Mouse (Mus musculus) naive thymus-derived CD4-positive, alpha-beta T cell, adult 2 months (primary cell): ENCODE measurements at regions not wholly inside any gene's neighbourhood (a gene's known extent, or its start where the extent isn't known, plus 50 kb on each side); places are given as distances from the start of the nearest gene placed in this dataset.

Source experiments
- DNase-seq: peaks from one replicate; pipeline ENCODE4 v3.0.0-alpha.2; 2011; ENCODE audit warnings: low read depth

DNA sequence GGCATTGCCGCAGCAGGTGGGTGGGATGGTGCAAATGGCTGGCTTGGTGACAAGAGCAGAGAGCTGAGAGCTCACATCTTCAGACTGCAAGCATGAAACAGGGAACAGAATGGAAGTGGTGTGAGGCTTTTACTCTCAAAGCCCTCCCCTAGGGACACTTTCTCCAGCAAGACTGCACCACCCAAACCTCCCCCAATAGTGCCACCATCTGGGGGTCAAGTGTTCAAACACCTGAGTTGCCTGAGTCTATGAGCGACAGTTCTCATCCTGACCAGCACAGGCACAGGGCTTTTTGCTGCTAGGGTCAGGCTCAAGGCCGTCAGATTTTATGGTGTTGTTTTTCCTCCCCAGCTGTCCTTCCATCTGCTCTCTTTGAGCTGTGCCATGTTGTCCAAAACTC, 337.9 kb upstream of the Eif4g2 start:
- no peak for DNase-seq

DNA sequence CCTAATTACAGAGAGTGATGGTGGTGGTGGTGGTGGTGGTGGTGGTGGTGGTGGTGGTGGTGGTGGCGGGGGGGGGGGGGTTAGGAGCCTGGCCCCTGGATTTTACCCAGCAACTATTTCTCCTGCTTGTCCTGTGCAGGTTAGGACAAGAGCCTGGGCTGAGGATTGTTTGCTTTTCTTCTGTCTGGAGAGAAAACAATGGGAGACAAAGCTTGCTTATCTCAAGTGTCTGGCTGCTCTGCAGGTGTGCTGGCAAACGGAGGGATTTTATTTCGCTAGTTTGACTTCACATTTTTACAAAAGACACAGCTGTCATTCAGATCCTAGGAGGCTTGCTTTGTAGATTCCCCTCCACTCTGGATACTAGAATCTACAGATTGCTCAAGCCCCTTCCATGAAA, 334.9 kb upstream of the Eif4g2 start:
- no peak for DNase-seq

GRCm38 (mm10) chr7:111416061-111416460, 333.2 kb upstream of the Eif4g2 start:
- DNase-seq, result no peak

- no peak for DNase-seq
These were observed 330.9 kb upstream of the Eif4g2 start for GRCm38 (mm10) chr7:111413745-111414144.

DNA sequence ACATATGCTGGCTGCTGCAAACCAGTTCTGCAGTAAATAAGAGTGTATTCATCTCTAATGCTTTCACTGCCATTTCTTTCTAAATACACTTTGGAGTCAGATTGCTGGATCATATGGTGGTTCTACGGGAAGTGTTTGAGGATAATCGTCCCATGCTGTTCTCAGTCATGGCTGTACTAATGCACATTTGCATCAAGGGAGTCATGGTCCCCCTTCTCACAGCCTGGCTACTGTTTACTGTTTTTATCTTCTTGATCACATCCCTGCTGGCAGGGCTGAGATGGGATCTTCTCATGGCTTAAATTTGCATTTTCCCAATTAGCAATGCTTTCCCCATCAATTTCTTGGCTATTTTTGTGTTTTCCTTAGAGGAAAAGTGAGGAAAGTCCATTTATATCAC, 330.1 kb upstream of the Eif4g2 start:
- no peak for DNase-seq

GRCm38 (mm10) chr7:111411386-111411960, 328.6 kb upstream of the Eif4g2 start:
- DNase-seq, result no peak

- no peak for DNase-seq
These were observed 313.1 kb upstream of the Eif4g2 start for GRCm38 (mm10) chr7:111395972-111396371.

- no peak for DNase-seq
These were observed 312.3 kb upstream of the Eif4g2 start for GRCm38 (mm10) chr7:111395111-111395510.

DNA sequence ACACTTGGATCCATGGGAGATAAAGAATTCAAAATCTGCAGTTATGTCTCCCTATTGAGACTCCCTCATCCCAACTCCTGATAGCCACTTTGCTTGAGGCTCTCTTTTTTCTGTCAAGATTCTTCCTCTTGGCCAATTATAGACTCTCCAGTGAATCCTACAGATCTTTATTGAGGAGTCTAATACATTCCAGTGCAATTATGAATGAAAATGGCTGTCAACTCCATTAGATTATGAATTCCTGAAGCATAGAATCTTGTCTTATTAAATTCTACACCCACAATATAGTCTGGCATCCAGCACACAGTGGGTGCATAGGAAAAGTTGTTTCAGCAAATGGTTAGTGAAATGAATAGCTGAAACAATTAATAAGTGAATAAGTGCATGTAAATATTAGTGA, 311.0 kb upstream of the Eif4g2 start:
- no peak for DNase-seq

GRCm38 (mm10) chr7:111389690-111390089, 306.9 kb upstream of the Eif4g2 start:
- DNase-seq, result no peak

DNA sequence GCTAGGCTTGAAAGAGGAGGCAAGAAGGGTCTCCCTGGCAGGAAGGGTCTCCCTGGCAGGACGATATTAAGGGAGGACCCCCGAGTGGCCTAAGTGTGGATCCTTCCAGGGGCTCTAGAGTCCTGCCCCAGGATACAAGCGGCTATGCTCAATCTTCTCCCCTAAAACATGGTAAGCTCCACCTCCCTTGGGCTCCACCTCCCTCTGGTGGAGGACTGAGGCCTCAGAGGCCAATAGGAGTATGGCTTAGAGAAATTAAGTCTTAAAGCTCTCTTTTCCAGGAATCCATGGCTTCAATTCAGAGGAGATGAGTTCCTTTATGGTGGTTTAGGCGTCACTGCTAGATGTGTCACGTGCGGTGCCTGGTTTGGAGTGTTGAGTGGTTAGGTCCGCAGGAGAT, 291.7 kb upstream of the Eif4g2 start:
- no peak for DNase-seq

- no peak for DNase-seq
These were observed 290.7 kb upstream of the Eif4g2 start for GRCm38 (mm10) chr7:111373380-111374173.

DNA sequence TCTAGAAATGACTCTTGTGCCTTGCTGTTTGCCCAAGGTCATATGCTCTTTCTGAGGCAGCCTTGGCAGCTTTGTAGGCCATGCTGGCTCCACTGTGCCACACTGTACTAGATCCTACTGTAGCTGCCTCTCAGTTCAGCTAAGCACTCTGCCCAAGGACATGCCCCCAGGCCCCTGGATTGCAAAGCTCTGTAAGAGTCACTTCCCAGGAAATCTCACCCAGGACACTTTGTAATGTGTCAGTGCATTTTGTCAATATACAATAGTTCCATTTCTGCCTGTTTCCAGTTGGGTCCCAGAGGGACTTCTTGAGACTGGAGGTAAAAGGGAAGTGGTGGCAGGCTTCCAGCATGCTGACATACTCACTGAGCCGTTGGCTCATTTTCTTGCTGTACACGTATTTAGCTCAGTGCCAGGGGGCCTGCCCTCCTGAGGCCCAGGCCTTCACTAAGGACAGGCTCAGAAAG, 287.6 kb upstream of the Eif4g2 start:
- DNase-seq, result no peak

DNA sequence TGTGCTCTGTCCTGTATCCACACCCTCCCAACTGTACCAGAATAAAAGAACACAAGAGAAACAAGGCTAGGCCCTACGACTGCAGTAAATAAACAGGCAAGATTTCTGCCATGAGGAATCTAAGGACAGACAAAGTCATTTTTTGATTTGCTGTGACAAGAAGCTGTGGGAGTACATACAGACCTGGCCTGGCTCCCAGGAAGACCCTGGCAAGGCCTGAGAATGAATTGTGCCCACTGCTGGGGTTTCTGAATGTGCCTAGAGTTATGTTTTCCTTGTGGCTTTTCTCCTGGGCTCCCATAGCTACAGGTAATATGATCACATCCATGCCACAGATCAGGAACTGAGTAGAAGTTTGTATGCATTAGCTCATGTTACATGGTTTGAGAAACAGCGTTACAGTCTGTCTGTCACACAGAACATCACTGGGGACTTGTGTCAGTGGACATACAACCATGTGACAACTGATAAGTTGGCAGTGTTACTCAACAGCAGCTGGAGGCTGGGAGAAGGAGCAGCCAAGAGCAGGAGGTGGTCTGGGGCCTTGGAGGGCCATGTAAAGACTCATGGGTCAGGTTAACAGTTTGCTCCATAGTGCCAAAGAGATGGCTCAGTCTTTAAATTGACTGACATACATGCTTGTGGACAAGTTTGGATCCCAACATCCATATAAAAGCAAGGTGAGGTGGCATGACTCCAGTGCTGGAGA, 285.6 kb upstream of the Eif4g2 start:
- DNase-seq, result no peak

DNA sequence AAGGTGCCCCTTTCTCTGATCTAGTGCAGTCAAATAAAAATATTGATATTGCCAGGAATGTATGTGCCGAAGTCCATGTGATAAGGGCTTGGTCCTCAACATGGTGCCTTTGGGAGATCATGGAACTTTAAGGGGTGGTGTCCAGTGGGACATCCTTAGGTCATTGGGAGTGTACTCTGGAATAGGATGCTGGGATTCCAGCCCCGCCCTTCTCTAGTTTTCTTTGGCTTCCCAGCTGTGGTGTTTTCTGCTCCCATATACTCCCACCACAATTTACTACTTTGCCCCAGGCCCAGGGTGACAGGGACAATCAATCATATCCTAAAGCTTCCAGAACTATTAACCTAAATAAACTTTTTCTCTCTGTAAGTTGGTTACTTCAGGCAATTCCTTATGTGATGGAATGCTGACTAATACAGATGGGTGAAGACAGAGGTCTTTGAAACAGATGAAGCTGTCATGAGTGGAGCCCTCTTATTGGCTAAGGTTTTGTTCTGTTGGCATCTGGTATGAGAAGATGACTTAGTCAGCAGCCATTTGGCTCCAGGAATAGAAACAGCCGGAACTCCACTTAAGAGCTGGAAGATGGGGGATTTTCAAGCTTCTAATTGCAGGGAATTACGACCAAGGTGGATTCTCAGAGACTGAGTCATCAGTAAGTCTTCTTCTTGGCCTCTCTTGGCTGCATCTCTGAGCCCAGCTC, 284.3 kb upstream of the Eif4g2 start:
- no peak for DNase-seq

GRCm38 (mm10) chr7:111365384-111365783, 282.6 kb upstream of the Eif4g2 start:
- DNase-seq, result no peak

- DNase-seq, result no peak
These were observed 280.4 kb upstream of the Eif4g2 start for GRCm38 (mm10) chr7:111363206-111363605.

- DNase-seq, result no peak
These were observed 279.8 kb upstream of the Eif4g2 start for GRCm38 (mm10) chr7:111362646-111363045.

GRCm38 (mm10) chr7:111355088-111355656, 272.3 kb upstream of the Eif4g2 start:
- no peak for DNase-seq

GRCm38 (mm10) chr7:111354066-111354465, 271.2 kb upstream of the Eif4g2 start:
- no peak for DNase-seq

DNA sequence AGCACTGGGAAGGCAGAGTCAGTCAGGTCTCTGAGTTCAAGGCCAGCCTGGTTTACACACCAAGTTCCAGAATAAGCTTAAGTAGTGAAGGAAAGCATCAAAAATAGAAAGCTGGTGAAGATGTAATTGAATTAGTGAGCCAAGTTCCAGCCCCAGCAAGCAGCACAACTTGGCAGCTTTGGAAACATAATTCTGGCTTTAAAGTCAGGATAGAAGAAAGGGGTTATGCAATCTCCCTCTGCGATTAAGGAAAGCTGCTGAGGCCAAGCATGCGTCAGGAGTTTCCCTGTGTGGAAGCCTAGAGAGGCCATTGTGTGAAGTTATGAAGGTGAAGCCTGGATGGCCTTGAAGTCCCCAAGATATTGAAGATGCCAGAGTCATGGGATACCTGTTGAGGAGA, 269.3 kb upstream of the Eif4g2 start:
- no peak for DNase-seq

DNA sequence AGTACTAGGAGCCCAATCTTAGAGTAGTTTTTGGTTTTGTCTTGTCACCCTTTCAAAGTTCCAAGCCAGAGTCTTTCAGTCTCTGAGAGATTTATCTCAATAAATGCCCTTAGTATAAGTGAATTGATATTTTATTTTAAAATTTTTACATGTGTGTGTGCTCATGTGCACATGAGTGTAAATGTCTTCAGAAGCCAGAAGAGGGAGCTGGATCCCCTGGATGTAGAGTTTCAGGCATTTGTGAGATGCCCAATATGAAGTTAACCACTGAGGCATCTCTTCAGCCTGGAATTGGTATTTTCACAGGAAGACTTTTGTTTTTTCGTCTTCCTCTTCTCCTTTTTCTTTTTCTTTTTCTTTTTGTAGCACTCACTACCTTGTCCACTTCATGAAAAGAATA, 262.3 kb upstream of the Eif4g2 start:
- DNase-seq, result no peak
